Mouse (Mus musculus) liver, postnatal 0 days (tissue): ENCODE results near the gene Gm20388.

Experiments used
- CTCF ChIP-seq: sonication (generic); IDR thresholded peaks from 2 replicates; pipeline ENCODE4 v1.5.1; 2016; ENCODE audit warnings: antibody characterized with exemption, low read depth
- EP300 ChIP-seq: IDR thresholded peaks from 2 replicates; pipeline ENCODE4 v1.6.1; 2016; ENCODE audit warnings: antibody characterized with exemption, low read depth, mild to moderate bottlenecking

- TF ChIP-seq CTCF: no peak
- TF ChIP-seq EP300: no peak
Observed at GRCm38 (mm10) chr8:121035611-121036010, 1125.0 kb downstream of the Gm20388 start.
